Mouse (Mus musculus) embryonic facial prominence, embryonic 12.5 days (tissue): ENCODE results near the gene Cenpl. TPM values are rescaled to one million over a fixed set of nuclear protein-coding genes. Genes with fewer than 3 reads are reported as not detected.

ENCODE experiments used
- ATAC-seq: fragments of 200-750 bp; cut with Nextera tagmentation; 2 replicates; pipeline ENCODE4 v1.8.0; 2017; ENCODE audit not compliant: insufficient number of reproducible peaks, insufficient read depth, low FRiP score, low TSS enrichment
- H3K27ac ChIP-seq: fragments of 300-500 bp; sonication (generic); 2 replicates; pipeline ENCODE4 v1.5.1; 2016; ENCODE audit warnings: mild to moderate bottlenecking
- H3K27me3 ChIP-seq: fragments of 300-500 bp; sonication (generic); 2 replicates; pipeline ENCODE4 v1.6.1; 2016; ENCODE audit warnings: mild to moderate bottlenecking, moderate library complexity
- H3K36me3 ChIP-seq: fragments of 300-500 bp; sonication (generic); 2 replicates; pipeline ENCODE4 v1.6.1; 2016; ENCODE audit warnings: mild to moderate bottlenecking
- H3K4me1 ChIP-seq: fragments of 300-500 bp; sonication (generic); 2 replicates; pipeline ENCODE4 v1.6.1; 2016
- H3K4me2 ChIP-seq: fragments of 300-500 bp; sonication (generic); replicated peaks from 2 replicates; pipeline ENCODE4 v1.6.1; 2016; ENCODE audit warnings: mild to moderate bottlenecking, moderate library complexity
- H3K4me3 ChIP-seq: fragments of 300-500 bp; sonication (generic); 2 replicates; pipeline ENCODE4 v1.5.1; 2016; ENCODE audit warnings: mild to moderate bottlenecking
- H3K9ac ChIP-seq: fragments of 300-500 bp; sonication (generic); 2 replicates; pipeline ENCODE4 v1.6.1; 2016; ENCODE audit warnings: mild to moderate bottlenecking, moderate library complexity
- H3K9me3 ChIP-seq: fragments of 300-500 bp; sonication (generic); 2 replicates; pipeline ENCODE4 v1.6.1; 2016; ENCODE audit warnings: mild to moderate bottlenecking, moderate library complexity
- WGBS: fragments of 180-500 bp; shearing (Covaris S2); methylation state at CpG from one replicate; pipeline ENCODE4 v1.1.7; 2016; 5-methylcytosine and 5-hydroxymethylcytosine counted together
- polyA plus RNA-seq: library from polyadenylated mRNA; unstranded; fragments of >200 nt; fragmentation: Nextera tagmentation; extraction: Ambion mirVana; gene quantifications from 2 replicates; pipeline ENCODE4 v1.2.1, GENCODE M21; 2016

The Cenpl gene
- polyA plus RNA-seq, 1 experiment from 2014 or later: 32.3 TPM

DNA sequence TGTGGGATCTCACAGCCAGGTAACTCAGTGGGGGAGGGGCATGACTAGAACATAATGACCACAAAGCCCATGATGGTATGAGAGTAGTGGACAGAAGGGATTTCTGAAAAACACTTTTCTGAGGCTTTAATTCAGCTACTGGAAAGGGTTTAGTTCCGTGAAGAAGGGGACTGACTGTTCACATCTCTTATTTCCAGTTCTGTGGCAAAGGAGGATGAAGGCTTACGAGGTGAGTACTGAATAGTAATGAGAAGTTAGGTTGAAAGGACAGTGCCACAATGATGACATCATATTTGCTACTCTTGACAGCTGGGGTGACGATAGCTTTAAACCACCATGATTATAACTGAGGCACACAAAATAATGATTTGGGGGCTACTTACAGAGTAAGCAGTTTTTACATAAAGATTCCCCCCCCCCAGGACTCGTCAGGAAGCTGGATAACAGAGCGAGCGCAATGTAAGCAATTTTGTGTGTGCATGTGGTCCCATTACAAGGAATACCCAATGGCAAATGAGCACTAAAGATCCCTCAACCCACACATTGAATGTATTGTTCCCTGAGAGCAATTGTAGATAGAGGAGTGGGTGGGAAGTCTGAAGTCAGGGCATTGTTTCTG lies 34.6 kb upstream of the Cenpl start:
- H3K4me3 ChIP-seq: peak overlapping the region; percentile 84
- WGBS: 2% methylated on average over 6 of the region's 6 CpGs
- peaks cover 13% of the 10 kb centered on the region for H3K4me1 ChIP-seq
- ATAC-seq: no peak
- H3K9ac ChIP-seq: peak overlapping the region; percentile 93
- peak overlapping the region; percentile 66 for H3K4me2 ChIP-seq
- H3K27me3 ChIP-seq: no peaks in the 10 kb centered on the region
- H3K9me3 ChIP-seq: no peaks in the 10 kb centered on the region
- H3K27ac ChIP-seq: peak overlapping the region; percentile 92
- H3K36me3 ChIP-seq: peaks cover 47% of the 10 kb centered on the region

- Histone ChIP-seq H3K9me3 (no peaks in the 10 kb centered on the region), H3K4me1 (peaks cover 13% of the 10 kb centered on the region), H3K27me3 (no peaks in the 10 kb centered on the region), H3K4me2 (peak overlapping the region; percentile 66), H3K9ac (peak overlapping the region; percentile 93), H3K36me3 (peaks cover 42% of the 10 kb centered on the region), H3K27ac (peak overlapping the region; percentile 92), H3K4me3 (peak overlapping the region; percentile 84)
- no peak for ATAC-seq
- WGBS: under 1% methylated on average over 5 of the region's 5 CpGs
These were observed 34.1 kb upstream of the Cenpl start for GRCm38 (mm10) chr1:161036411-161036841.

DNA sequence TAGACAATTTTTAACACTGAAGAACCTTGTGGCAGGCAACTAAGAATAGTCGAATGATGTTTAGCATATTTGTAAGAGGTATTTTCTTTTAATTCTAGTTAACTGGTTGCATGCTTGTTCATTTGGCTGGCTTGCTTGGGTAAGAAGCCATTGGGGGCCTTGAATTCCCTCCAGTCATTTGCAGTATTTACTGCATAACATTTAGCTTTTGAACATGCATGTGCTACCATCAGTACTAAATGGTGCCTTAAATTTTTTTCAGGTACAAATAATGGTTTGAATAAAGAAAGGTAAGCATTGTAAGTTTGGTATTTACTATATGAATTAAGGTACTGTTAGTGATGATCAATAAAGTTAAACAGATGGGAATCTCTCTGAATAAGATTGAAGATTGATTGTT lies 33.5 kb upstream of the Cenpl start:
- 0% methylated on average over 1 of the region's 1 CpGs for WGBS
- H3K4me1 ChIP-seq: peaks cover 13% of the 10 kb centered on the region
- no peaks in the 10 kb centered on the region for H3K9me3 ChIP-seq
- H3K9ac ChIP-seq: peak overlapping the region; percentile 93
- H3K4me2 ChIP-seq: peak overlapping the region; percentile 66
- ATAC-seq: no peak
- H3K27ac ChIP-seq: peak overlapping the region; percentile 92
- H3K4me3 ChIP-seq: peak overlapping the region; percentile 84
- no peaks in the 10 kb centered on the region for H3K27me3 ChIP-seq
- peaks cover 36% of the 10 kb centered on the region for H3K36me3 ChIP-seq

GRCm38 (mm10) chr1:161037599-161037998 lies 32.9 kb upstream of the Cenpl start:
- WGBS: 23% methylated on average over 3 of the region's 3 CpGs

DNA sequence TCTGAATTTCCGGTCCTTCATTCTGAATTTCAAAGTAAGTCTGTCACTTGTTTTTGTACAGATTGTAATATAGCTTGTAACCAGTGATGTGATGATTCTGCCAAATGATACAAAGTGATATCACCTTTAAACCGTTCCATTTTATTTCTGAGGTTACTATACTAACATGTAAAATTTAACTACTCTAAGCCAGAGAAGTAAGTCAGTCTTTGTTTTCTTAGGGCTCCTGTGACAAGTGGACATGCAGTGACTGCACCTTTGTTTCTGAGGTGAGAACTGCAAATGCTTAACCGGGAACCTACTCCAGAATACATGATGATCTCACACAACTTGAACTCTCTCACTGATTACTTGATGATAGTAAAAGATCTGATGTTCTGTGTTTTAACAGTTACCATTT lies 32.5 kb upstream of the Cenpl start:
- peak overlapping the region; percentile 38 for H3K4me3 ChIP-seq
- H3K4me1 ChIP-seq: peaks cover 13% of the 10 kb centered on the region
- H3K4me2 ChIP-seq: peak overlapping the region; percentile 66
- peak overlapping the region; percentile 59; the same call in 1 of the 2 replicates for H3K9ac ChIP-seq
- no peaks in the 10 kb centered on the region for H3K9me3 ChIP-seq
- no peaks in the 10 kb centered on the region for H3K27me3 ChIP-seq
- peaks cover 31% of the 10 kb centered on the region for H3K36me3 ChIP-seq
- 34% methylated on average over 3 of the region's 3 CpGs for WGBS
- no peak overlapping the region for H3K27ac ChIP-seq
- ATAC-seq: no peak

More at GRCm38 (mm10) chr1:161037599-161037998, 32.9 kb upstream of the Cenpl start:
- Histone ChIP-seq H3K9me3 (no peaks in the 10 kb centered on the region), H3K27me3 (no peaks in the 10 kb centered on the region), H3K4me2 (peak overlapping the region; percentile 66), H3K4me1 (peaks cover 13% of the 10 kb centered on the region), H3K9ac (peak overlapping the region; percentile 59), H3K4me3 (peak overlapping the region; percentile 38), H3K27ac (0 out of 2 replicates have a peak overlapping the region, but pooled peaks have one; percentile 50), H3K36me3 (peaks cover 31% of the 10 kb centered on the region)
- no peak for ATAC-seq

DNA sequence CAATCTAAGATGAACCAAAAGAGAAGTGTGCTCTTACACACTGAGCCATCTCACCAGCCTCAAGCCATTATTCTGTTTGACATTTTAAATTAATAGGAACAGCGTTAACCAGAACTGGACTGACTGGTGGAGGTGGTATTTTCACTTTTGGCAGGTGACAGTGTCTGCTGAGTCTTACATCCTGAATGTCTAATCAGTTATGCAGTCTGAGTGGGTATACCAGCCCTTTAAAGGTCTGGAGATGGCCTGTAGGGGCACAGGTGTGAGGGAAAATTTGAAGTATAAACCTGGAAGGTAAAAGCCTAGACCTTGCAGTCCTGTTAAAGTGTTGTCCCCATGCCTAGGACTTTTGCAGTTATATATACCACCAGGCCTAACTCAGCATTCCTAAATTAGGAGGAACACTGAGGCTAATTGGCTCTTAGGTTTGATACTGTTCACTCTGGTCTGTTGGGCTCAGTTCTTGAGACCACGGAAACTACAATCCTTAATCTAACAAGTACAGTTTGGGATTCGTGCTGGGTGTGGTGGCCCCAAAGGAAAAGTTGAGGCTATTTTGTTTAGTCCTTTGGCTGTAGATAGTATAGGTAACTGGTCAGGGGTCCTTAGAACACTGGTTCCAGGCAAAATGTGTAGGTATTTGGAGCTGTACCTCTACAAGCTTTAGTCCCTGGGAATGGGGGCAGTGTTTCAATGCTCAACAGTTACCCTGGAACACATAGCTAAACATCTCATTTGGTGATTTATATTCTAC lies 31.4 kb upstream of the Cenpl start:
- H3K4me3 ChIP-seq: no peak overlapping the region
- no peak overlapping the region for H3K27ac ChIP-seq
- no peak for ATAC-seq
- H3K4me2 ChIP-seq: no peak overlapping the region
- peaks cover 39% of the 10 kb centered on the region for H3K36me3 ChIP-seq
- no peak overlapping the region for H3K9ac ChIP-seq
- WGBS: 10% methylated on average over 3 of the region's 3 CpGs
- peaks cover 5% of the 10 kb centered on the region for H3K4me1 ChIP-seq
- no peaks in the 10 kb centered on the region for H3K27me3 ChIP-seq
- H3K9me3 ChIP-seq: no peaks in the 10 kb centered on the region

GRCm38 (mm10) chr1:161039741-161040425 lies 30.6 kb upstream of the Cenpl start:
- ATAC-seq: 0 out of 2 replicates have a peak, but pooled peaks have one; percentile 32
- 11% methylated on average over 3 of the region's 3 CpGs for WGBS
- no peaks in the 10 kb centered on the region for H3K9me3 ChIP-seq
- H3K4me2 ChIP-seq: no peak overlapping the region
- H3K4me3 ChIP-seq: no peak overlapping the region
- peaks cover 5% of the 10 kb centered on the region for H3K4me1 ChIP-seq
- peak overlapping the region; percentile 61 for H3K27ac ChIP-seq
- H3K9ac ChIP-seq: no peak overlapping the region
- peaks cover 42% of the 10 kb centered on the region for H3K36me3 ChIP-seq
- H3K27me3 ChIP-seq: no peaks in the 10 kb centered on the region

DNA sequence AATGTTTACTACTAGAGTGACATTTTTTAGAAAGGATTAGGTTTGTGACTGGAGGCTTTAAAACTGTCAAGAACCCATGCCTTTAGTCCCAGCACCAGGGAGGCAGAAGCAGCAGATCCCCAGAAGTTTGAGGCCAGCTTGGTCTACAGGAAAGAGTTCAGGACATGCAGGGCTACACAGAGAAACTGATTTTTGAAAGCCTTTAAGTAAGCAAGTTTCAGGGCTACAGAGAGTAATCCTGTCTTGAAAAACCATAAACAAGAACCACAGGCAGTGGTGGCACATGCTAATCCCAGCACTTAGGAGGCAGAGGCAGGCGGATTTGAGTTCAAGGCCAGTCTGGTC lies 30.1 kb upstream of the Cenpl start:
- H3K9ac ChIP-seq: no peak overlapping the region
- H3K9me3 ChIP-seq: no peaks in the 10 kb centered on the region
- H3K27me3 ChIP-seq: no peaks in the 10 kb centered on the region
- H3K27ac ChIP-seq: peak overlapping the region; percentile 61
- no peak overlapping the region for H3K4me2 ChIP-seq
- no peak for ATAC-seq
- peaks cover 47% of the 10 kb centered on the region for H3K36me3 ChIP-seq
- no peak overlapping the region for H3K4me3 ChIP-seq
- WGBS: 56% methylated on average over 1 of the region's 1 CpGs
- H3K4me1 ChIP-seq: peaks cover 5% of the 10 kb centered on the region

DNA sequence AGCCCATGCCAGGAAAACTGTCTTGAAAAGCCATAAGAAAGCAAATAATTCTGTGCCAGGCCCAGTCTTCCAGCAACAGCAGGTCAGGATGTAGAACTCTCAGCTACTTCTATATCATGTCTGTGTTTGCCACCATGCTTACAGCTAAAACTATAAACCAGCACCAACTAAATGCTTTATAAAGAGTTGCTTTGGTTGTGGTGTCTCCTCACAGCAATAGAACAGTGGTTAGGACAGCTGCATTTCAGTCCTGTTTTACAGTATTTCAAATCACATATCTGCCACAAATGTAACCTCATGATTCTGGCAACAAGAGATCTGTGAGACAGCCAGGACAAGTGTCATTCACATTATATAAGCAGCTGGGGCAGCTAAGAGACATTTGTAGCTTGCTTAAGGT lies 29.7 kb upstream of the Cenpl start:
- H3K27ac ChIP-seq: no peak overlapping the region
- H3K9ac ChIP-seq: no peak overlapping the region
- H3K4me1 ChIP-seq: peaks cover 5% of the 10 kb centered on the region
- H3K4me3 ChIP-seq: no peak overlapping the region
- peaks cover 48% of the 10 kb centered on the region for H3K36me3 ChIP-seq
- H3K4me2 ChIP-seq: no peak overlapping the region
- no peaks in the 10 kb centered on the region for H3K9me3 ChIP-seq
- ATAC-seq: no peak
- H3K27me3 ChIP-seq: no peaks in the 10 kb centered on the region

GRCm38 (mm10) chr1:161041261-161042020 lies 29.1 kb upstream of the Cenpl start:
- Histone ChIP-seq H3K4me1 (peaks cover 5% of the 10 kb centered on the region), H3K27ac (no peak overlapping the region), H3K36me3 (peaks cover 48% of the 10 kb centered on the region), H3K4me2 (no peak overlapping the region), H3K9me3 (no peaks in the 10 kb centered on the region), H3K27me3 (no peaks in the 10 kb centered on the region), H3K9ac (no peak overlapping the region), H3K4me3 (no peak overlapping the region)
- ATAC-seq: no peak
- 90% methylated on average over 7 of the region's 7 CpGs for WGBS

GRCm38 (mm10) chr1:161046972-161047371 lies 23.5 kb upstream of the Cenpl start:
- Histone ChIP-seq H3K9ac (no peak overlapping the region), H3K27me3 (no peaks in the 10 kb centered on the region), H3K36me3 (peaks cover 39% of the 10 kb centered on the region), H3K9me3 (no peaks in the 10 kb centered on the region), H3K4me2 (no peak overlapping the region), H3K4me3 (no peak overlapping the region), H3K4me1 (no peaks in the 10 kb centered on the region), H3K27ac (no peak overlapping the region)
- no peak for ATAC-seq
- WGBS: 84% methylated on average over 3 of the region's 3 CpGs
